Mouse (Mus musculus): ENCODE data around the gene Fubp1.

GRCm38 (mm10) chr3:152271876-152272275 lies 61.7 kb downstream of the Fubp1 start:
- TF ChIP-seq POLR2A (IDR thresholded peaks at IDR 0.05; ENCODE audit: extremely low read depth, insufficient read depth, low read length): no peak
- no peak for TF ChIP-seq CTCF (IDR thresholded peaks at IDR 0.05; ENCODE audit: extremely low read depth, insufficient read depth, low read length)
